Mouse (Mus musculus): ENCODE measurements around the gene Slc8a1. TPM values are rescaled to one million over a fixed set of nuclear protein-coding genes. Genes with fewer than 3 reads are reported as not detected.

The Slc8a1 gene
- polyA plus RNA-seq, 1 experiment from 2014 or later = 8.1 TPM

DNA sequence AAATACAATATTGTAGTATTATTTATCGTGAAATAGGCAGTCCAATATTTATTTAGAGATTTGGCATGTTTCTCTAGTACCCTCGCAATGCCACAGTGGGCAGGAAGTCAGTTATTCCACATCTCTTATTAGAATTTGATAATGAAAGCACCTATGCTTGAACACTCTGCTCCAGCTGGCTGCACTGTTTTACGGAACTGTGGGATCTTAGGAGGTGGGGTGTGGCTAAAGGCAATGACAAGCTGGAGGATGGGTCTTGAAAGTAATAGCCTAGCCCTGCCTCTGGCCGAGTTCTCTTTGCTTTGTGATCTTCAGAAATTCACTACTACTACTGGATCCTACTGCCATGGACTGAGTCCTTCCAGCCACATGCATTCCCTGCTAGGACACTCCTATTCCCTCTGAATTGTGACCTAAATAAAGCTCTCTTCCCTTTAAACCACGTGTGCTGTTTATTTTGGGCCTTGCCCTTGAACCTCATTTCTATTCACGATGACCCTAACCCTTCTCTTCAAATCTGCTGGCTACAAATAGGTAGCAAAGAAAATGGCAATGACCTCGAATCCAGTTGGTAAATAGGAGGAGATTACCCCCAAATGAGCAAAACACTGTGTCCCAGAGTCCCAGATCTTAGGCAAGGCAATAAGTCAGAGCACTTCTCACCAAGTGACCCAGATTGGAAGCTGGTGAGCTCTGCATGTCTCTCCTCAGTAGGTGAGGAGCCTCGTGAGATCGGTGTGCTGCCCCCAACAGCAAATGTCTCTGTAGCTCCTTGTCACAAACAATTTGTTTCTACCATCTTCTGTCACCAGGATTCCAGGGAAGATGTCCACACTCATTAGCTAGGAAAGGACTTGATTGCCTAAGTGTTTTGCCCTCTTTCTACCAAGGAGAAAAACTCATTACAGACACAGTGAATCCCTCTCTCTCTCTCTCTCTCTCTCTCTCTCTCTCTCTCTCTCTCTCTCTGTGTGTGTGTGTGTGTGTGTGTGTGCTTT is 199.7 kb downstream of the Slc8a1 start:
- no peak overlapping the region for H3K9ac ChIP-seq
- H3K27me3 ChIP-seq (ENCODE audit: insufficient read depth, low read length) = no peaks in the 10 kb centered on the region
- DNase-seq (no peak), ATAC-seq (ENCODE audit: insufficient read depth) (0 out of 2 replicates have a peak, but pooled peaks have one; percentile 41)
- no peak for TF ChIP-seq CTCF (IDR thresholded peaks at IDR 0.05; ENCODE audit: low read depth)
- no peaks in the 10 kb centered on the region for H3K4me1 ChIP-seq (ENCODE audit: insufficient read depth)
- H3K4me3 ChIP-seq (ENCODE audit: low read depth, low read length) = no peak overlapping the region
- H3K27ac ChIP-seq (ENCODE audit: low read depth) = no peak overlapping the region
- WGBS = 62% methylated on average over 9 of the region's 9 CpGs
- no peak overlapping the region for H3K4me2 ChIP-seq
- H3K36me3 ChIP-seq (ENCODE audit: insufficient read depth) = no peaks in the 10 kb centered on the region
- no peaks in the 10 kb centered on the region for H3K9me3 ChIP-seq (ENCODE audit: low read depth, low read length)

DNA sequence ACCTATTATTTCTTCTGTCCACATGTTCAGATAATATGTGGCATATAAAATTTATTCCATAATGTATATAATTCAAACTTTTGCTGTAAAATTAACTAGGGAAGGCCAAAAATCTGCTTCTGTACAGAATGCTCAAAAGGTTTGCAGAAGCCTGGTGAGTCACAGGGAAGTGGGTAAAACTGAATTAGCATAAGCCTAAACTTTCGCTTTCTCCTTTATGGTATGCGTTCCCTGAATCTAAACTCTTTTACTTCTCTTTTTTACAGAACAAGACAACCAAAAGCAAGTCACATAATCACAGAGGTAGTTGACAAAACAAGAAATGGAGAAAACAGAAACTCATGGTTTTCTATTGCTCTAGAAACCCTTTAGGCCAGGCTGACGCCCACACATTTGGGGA is 202.1 kb downstream of the Slc8a1 start:
- no peak overlapping the region for H3K27ac ChIP-seq (ENCODE audit: low read depth)
- no peak overlapping the region for H3K4me2 ChIP-seq
- no peaks in the 10 kb centered on the region for H3K36me3 ChIP-seq (ENCODE audit: insufficient read depth)
- no peaks in the 10 kb centered on the region for H3K9me3 ChIP-seq (ENCODE audit: low read depth, low read length)
- TF ChIP-seq CTCF (IDR thresholded peaks at IDR 0.05; ENCODE audit: low read depth) = no peak
- H3K27me3 ChIP-seq (ENCODE audit: insufficient read depth, low read length) = no peaks in the 10 kb centered on the region
- H3K4me1 ChIP-seq (ENCODE audit: insufficient read depth) = no peaks in the 10 kb centered on the region
- no peak overlapping the region for H3K4me3 ChIP-seq (ENCODE audit: low read depth, low read length)
- DNase-seq = no peak
- no peak overlapping the region for H3K9ac ChIP-seq
- 90% methylated on average over 3 of the region's 3 CpGs for WGBS
- ATAC-seq (ENCODE audit: insufficient read depth) = no peak

DNA sequence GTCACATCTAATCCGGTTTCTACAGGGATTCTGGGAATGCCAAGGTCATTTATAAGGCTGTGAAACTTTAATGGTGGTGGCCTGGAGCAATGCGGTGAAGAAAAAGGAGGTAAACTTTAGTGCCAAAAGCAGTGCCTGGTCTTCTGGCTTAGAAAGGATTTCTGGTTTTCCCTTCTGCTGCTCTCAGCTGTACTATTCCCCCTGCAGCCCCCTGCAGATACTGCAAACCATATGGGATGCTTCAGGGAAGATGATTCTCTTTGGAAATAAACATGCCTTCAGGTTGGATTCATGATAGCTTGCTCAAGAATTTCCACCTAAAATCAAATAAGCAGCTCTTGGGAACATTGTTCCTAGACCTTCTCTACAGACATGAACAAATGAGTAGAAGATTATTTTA is 208.3 kb downstream of the Slc8a1 start:
- H3K27me3 ChIP-seq (ENCODE audit: insufficient read depth, low read length) = no peaks in the 10 kb centered on the region
- TF ChIP-seq CTCF (IDR thresholded peaks at IDR 0.05; ENCODE audit: low read depth) = no peak
- DNase-seq (no peak), ATAC-seq (ENCODE audit: insufficient read depth) (no peak)
- no peak overlapping the region for H3K9ac ChIP-seq
- H3K4me1 ChIP-seq (ENCODE audit: insufficient read depth) = no peaks in the 10 kb centered on the region
- no peaks in the 10 kb centered on the region for H3K9me3 ChIP-seq (ENCODE audit: low read depth, low read length)
- H3K36me3 ChIP-seq (ENCODE audit: insufficient read depth) = no peaks in the 10 kb centered on the region
- H3K27ac ChIP-seq (ENCODE audit: low read depth) = no peak overlapping the region
- H3K4me2 ChIP-seq = no peak overlapping the region
- WGBS = 69% methylated on average over 2 of the region's 2 CpGs
- no peak overlapping the region for H3K4me3 ChIP-seq (ENCODE audit: low read depth, low read length)

DNA sequence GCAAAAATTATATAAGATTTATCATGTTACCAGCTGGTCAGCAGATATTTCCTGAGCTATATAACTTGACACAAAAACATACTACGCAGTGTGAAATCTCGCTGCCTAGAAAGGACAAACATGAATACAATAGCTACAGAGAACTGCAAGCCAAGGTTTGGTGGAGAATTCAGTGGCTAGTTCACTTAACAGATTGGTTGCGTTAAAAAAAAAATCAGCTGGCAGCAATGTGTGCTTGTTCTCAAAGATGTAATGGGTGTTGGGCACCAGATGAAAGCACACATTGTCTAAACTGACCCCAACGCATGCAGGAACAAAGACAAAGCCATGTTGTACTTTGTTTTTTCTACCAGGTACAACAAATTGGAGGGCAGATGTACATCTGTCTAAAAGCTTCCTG is 209.2 kb downstream of the Slc8a1 start:
- WGBS = 79% methylated on average over 4 of the region's 4 CpGs
- Histone ChIP-seq H3K4me3 (ENCODE audit: low read depth, low read length) (no peak overlapping the region), H3K9me3 (ENCODE audit: low read depth, low read length) (no peaks in the 10 kb centered on the region), H3K27ac (ENCODE audit: low read depth) (no peak overlapping the region), H3K4me2 (no peak overlapping the region), H3K4me1 (ENCODE audit: insufficient read depth) (no peaks in the 10 kb centered on the region), H3K36me3 (ENCODE audit: insufficient read depth) (no peaks in the 10 kb centered on the region), H3K27me3 (ENCODE audit: insufficient read depth, low read length) (no peaks in the 10 kb centered on the region), H3K9ac (no peak overlapping the region)
- ATAC-seq (ENCODE audit: insufficient read depth) (no peak), DNase-seq (no peak)
- TF ChIP-seq CTCF (IDR thresholded peaks at IDR 0.05; ENCODE audit: low read depth) = no peak

DNA sequence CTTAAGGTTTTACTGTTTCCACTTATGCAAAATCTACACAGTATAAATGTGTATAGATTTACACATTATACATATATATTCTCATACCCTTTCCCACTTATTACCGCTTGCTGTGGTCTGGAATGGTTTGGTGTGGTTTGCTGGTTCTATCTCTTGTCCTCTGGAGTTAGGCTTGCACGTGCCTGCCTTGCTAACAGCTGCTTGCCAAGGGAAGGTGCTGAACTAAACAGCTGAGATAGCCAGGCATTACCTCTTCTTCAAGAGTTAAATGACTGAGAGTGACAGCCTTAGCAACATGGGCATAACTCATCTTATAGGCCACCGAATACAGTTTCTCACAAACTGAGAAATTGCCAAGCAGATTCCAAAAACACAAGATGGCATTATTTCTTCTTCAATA is 211.7 kb downstream of the Slc8a1 start:
- Histone ChIP-seq H3K27me3 (ENCODE audit: insufficient read depth, low read length) (no peaks in the 10 kb centered on the region), H3K4me1 (ENCODE audit: insufficient read depth) (no peaks in the 10 kb centered on the region), H3K4me2 (no peak overlapping the region), H3K36me3 (ENCODE audit: insufficient read depth) (no peaks in the 10 kb centered on the region), H3K27ac (ENCODE audit: low read depth) (no peak overlapping the region), H3K4me3 (ENCODE audit: low read depth, low read length) (no peak overlapping the region), H3K9ac (no peak overlapping the region), H3K9me3 (ENCODE audit: low read depth, low read length) (no peaks in the 10 kb centered on the region)
- no peak for DNase-seq
- WGBS = 92% methylated on average over 3 of the region's 3 CpGs
- no peak for ATAC-seq (ENCODE audit: insufficient read depth)
- TF ChIP-seq CTCF (IDR thresholded peaks at IDR 0.05; ENCODE audit: low read depth) = no peak

DNA sequence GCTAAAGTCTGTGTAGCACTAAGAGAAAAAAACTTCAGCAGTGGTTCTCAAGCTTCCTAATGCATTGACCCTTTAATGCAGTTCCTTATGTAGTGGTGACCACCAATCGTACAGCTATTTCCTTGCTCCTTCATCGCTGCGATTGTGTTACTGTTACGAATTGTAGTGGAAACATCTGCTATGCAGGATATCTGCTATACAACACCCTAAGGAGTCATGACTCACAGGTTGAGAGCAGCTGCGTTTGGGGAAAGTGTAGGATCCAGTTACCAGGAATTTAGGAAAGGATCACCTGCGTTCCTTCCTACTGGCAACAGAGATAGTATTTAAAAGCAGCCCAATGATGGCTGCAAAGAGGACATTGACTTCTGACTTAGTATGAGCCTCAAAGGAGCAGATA is 213.4 kb downstream of the Slc8a1 start:
- no peak overlapping the region for H3K9ac ChIP-seq
- H3K9me3 ChIP-seq (ENCODE audit: low read depth, low read length) = no peaks in the 10 kb centered on the region
- TF ChIP-seq CTCF (IDR thresholded peaks at IDR 0.05; ENCODE audit: low read depth) = no peak
- WGBS = 82% methylated on average over 6 of the region's 6 CpGs
- H3K4me1 ChIP-seq (ENCODE audit: insufficient read depth) = no peaks in the 10 kb centered on the region
- H3K4me3 ChIP-seq (ENCODE audit: low read depth, low read length) = no peak overlapping the region
- ATAC-seq (ENCODE audit: insufficient read depth) = no peak
- no peak overlapping the region for H3K4me2 ChIP-seq
- H3K27ac ChIP-seq (ENCODE audit: low read depth) = no peak overlapping the region
- no peaks in the 10 kb centered on the region for H3K27me3 ChIP-seq (ENCODE audit: insufficient read depth, low read length)
- no peak for DNase-seq
- no peaks in the 10 kb centered on the region for H3K36me3 ChIP-seq (ENCODE audit: insufficient read depth)

DNA sequence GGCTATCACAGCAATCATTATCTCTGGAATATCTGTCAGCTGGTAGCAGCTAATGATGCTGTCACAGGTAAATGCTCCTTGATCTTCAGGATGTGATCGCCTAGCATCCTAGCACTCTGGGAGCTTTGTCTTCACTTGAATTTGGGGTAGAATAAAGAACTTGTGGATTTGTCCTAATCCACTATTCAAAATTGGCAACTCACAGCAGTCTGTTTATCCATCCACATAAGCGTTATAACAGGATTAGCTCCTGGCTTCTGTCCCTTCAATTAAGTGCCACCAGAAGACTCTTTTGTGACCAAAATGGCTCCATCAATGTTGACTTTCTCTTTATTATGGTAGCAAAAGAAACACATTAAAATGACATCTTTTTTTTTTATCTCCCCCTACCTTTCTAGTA is 214.2 kb downstream of the Slc8a1 start:
- DNase-seq (no peak), ATAC-seq (ENCODE audit: insufficient read depth) (no peak)
- TF ChIP-seq CTCF (IDR thresholded peaks at IDR 0.05; ENCODE audit: low read depth) = no peak
- Histone ChIP-seq H3K36me3 (ENCODE audit: insufficient read depth) (no peaks in the 10 kb centered on the region), H3K4me3 (ENCODE audit: low read depth, low read length) (no peak overlapping the region), H3K9me3 (ENCODE audit: low read depth, low read length) (no peaks in the 10 kb centered on the region), H3K9ac (no peak overlapping the region), H3K4me2 (no peak overlapping the region), H3K27me3 (ENCODE audit: insufficient read depth, low read length) (no peaks in the 10 kb centered on the region), H3K4me1 (ENCODE audit: insufficient read depth) (no peaks in the 10 kb centered on the region), H3K27ac (ENCODE audit: low read depth) (no peak overlapping the region)
- 81% methylated on average over 2 of the region's 2 CpGs for WGBS

Measured in lung, embryonic 14.5 days (tissue).